Mouse (Mus musculus) CH12.LX (cell line): ENCODE measurements around the gene Cops7a. TPM values are rescaled to one million over a fixed set of nuclear protein-coding genes. Genes with fewer than 3 reads are reported as not detected.

ENCODE experiments used
- DNase-seq: peaks from one replicate; pipeline ENCODE4 v3.0.0-alpha.2; 2013; ENCODE audit errors: extremely low read depth
- H3K27ac ChIP-seq: 2 replicates; pipeline ENCODE4 v1.5.1; 2012; ENCODE audit warnings: low read depth, mild to moderate bottlenecking, control low read depth, moderate library complexity; ENCODE audit not compliant: insufficient read depth
- H3K27me3 ChIP-seq: replicated peaks from 2 replicates; pipeline ENCODE3; 2012; ENCODE audit warnings: inconsistent platforms
- H3K36me3 ChIP-seq, 2 experiments: replicated peaks in 1 of 2; 2 replicates each; pipeline versions ENCODE3 to v1.6.1; 2012; ENCODE audit warnings: inconsistent platforms in 1 of 2, low read length in 1 of 2, mild to moderate bottlenecking in 1 of 2, mixed read lengths in 1 of 2, moderate library complexity in 1 of 2; ENCODE audit not compliant: control insufficient read depth in 1 of 2, insufficient read depth in 1 of 2
- H3K4me1 ChIP-seq, 2 experiments: 2 replicates each; pipeline ENCODE4 v1.6.1; 2012; ENCODE audit warnings: inconsistent platforms in 1 of 2, moderate library complexity in 1 of 2; ENCODE audit not compliant: insufficient read depth in 2 of 2, control insufficient read depth in 1 of 2
- H3K4me2 ChIP-seq: 2 replicates; pipeline ENCODE4 v1.6.1; 2012; ENCODE audit warnings: low read depth, mild to moderate bottlenecking, control low read depth; ENCODE audit not compliant: poor library complexity, insufficient read depth, severe bottlenecking
- H3K4me3 ChIP-seq, 3 experiments: fragments of 150-350 bp in 1 of 3; sonication (generic) in 1 of 3; replicated peaks in 1 of 3; 2 replicates each; pipeline versions ENCODE3 to v1.5.1; 2011 to 2012; ENCODE audit warnings: low read depth in 2 of 3, low read length in 2 of 3, mild to moderate bottlenecking in 2 of 3, moderate library complexity in 2 of 3, control low read depth in 1 of 3, improper control_type of control experiment in 1 of 3, inconsistent platforms in 1 of 3, mixed read lengths in 1 of 3; ENCODE audit not compliant: poor library complexity in 1 of 3
- H3K79me2 ChIP-seq: replicated peaks from 2 replicates; pipeline ENCODE4 v1.6.1; 2012; ENCODE audit warnings: mild to moderate bottlenecking, moderate library complexity; ENCODE audit not compliant: control insufficient read depth, poor library complexity, insufficient read depth, severe bottlenecking; ENCODE audit errors: extremely low read depth
- H3K9ac ChIP-seq: 2 replicates; pipeline ENCODE4 v1.6.1; 2012; ENCODE audit warnings: low read depth, mild to moderate bottlenecking, control low read depth, moderate library complexity; ENCODE audit not compliant: insufficient read depth
- H3K9me3 ChIP-seq: replicated peaks from 2 replicates; pipeline ENCODE3; 2012; ENCODE audit warnings: low read length, inconsistent platforms, mixed read lengths
- CHD1 ChIP-seq: IDR thresholded peaks from 2 replicates; pipeline ENCODE4 v1.6.1; 2012; ENCODE audit warnings: low read depth, low read length, improper control_type of control experiment, inconsistent platforms
- CHD2 ChIP-seq: IDR thresholded peaks from 2 replicates; pipeline ENCODE4 v1.6.1; 2011; ENCODE audit warnings: low read length, improper control_type of control experiment
- E2F4 ChIP-seq: IDR thresholded peaks from 2 replicates; pipeline ENCODE4 v1.6.1; 2011; ENCODE audit warnings: low read depth, low read length, improper control_type of control experiment; ENCODE audit not compliant: insufficient replicate concordance
- ETS1 ChIP-seq: conservative IDR thresholded peaks from 2 replicates; pipeline ENCODE4 v1.6.1; 2012; ENCODE audit warnings: low read depth, mild to moderate bottlenecking, inconsistent platforms, low read length, improper control_type of control experiment, moderate library complexity
- GABPA ChIP-seq: IDR thresholded peaks from 2 replicates; pipeline ENCODE4 v1.6.1; 2012; ENCODE audit warnings: low read depth, low read length, improper control_type of control experiment, inconsistent platforms; ENCODE audit not compliant: insufficient replicate concordance
- HCFC1 ChIP-seq: IDR thresholded peaks from 2 replicates; pipeline ENCODE4 v1.6.1; 2012; ENCODE audit warnings: low read depth, mild to moderate bottlenecking, inconsistent platforms, low read length, improper control_type of control experiment
- MAFK ChIP-seq: IDR thresholded peaks from 2 replicates; pipeline ENCODE4 v1.6.1; 2011; ENCODE audit warnings: low read length, improper control_type of control experiment; ENCODE audit not compliant: insufficient replicate concordance
- MAX ChIP-seq: IDR thresholded peaks from 2 replicates; pipeline ENCODE4 v1.6.1; 2011; ENCODE audit warnings: low read length, improper control_type of control experiment
- MAZ ChIP-seq: IDR thresholded peaks from 2 replicates; pipeline ENCODE4 v1.6.1; 2012; ENCODE audit warnings: low read depth, mild to moderate bottlenecking, inconsistent platforms, low read length, improper control_type of control experiment, moderate library complexity
- MEF2A ChIP-seq: IDR thresholded peaks from 2 replicates; pipeline ENCODE4 v1.6.1; 2014; ENCODE audit warnings: low read depth, mild to moderate bottlenecking, inconsistent platforms, low read length, improper control_type of control experiment, borderline replicate concordance
- MYC ChIP-seq: IDR thresholded peaks from 2 replicates; pipeline ENCODE4 v1.6.1; 2011; ENCODE audit warnings: low read depth, mild to moderate bottlenecking, improper control_type of control experiment, low read length
- NELFE ChIP-seq: IDR thresholded peaks from 2 replicates; pipeline ENCODE4 v1.6.1; 2011; ENCODE audit warnings: low read depth, low read length, improper control_type of control experiment
- PAX5 ChIP-seq: IDR thresholded peaks from 2 replicates; pipeline ENCODE4 v1.6.1; 2012; ENCODE audit warnings: low read length, inconsistent platforms, mixed read lengths
- POLR2AphosphoS2 ChIP-seq: IDR thresholded peaks from 2 replicates; pipeline ENCODE4 v1.6.1; 2011; ENCODE audit warnings: low read depth, low read length, improper control_type of control experiment
- SIN3A ChIP-seq: IDR thresholded peaks from 2 replicates; pipeline ENCODE4 v1.6.1; 2012; ENCODE audit warnings: low read length, improper control_type of control experiment, inconsistent platforms
- TBP ChIP-seq: conservative IDR thresholded peaks from 2 replicates; pipeline ENCODE4 v1.6.1; 2011; ENCODE audit warnings: low read depth, low read length, improper control_type of control experiment
- TCF12 ChIP-seq: IDR thresholded peaks from 2 replicates; pipeline ENCODE4 v1.6.1; 2014; ENCODE audit warnings: low read depth, mild to moderate bottlenecking, inconsistent platforms, low read length, improper control_type of control experiment
- ZC3H11A ChIP-seq: IDR thresholded peaks from 2 replicates; pipeline ENCODE4 v1.6.1; 2012; ENCODE audit warnings: low read depth, mild to moderate bottlenecking, inconsistent platforms, low read length, improper control_type of control experiment
- ZMIZ1 ChIP-seq: IDR thresholded peaks from 2 replicates; pipeline ENCODE4 v1.6.1; 2012; ENCODE audit warnings: low read depth, mild to moderate bottlenecking, inconsistent platforms, low read length, improper control_type of control experiment
- ZNF384 ChIP-seq: IDR thresholded peaks from 2 replicates; pipeline ENCODE4 v1.6.1; 2012; ENCODE audit warnings: low read depth, low read length, improper control_type of control experiment, inconsistent platforms
- dilution Hi-C: fragments of 300-500 bp; cut with MboI; formaldehyde crosslinking; loops from 2 replicates; pipeline ENCODE4 v1.14.3; 2020; ENCODE audit warnings: low sequenced_read_pairs; ENCODE audit not compliant: extremely low pct_unique_long_range_greater_than_20kb, extremely low pct_ligation_motif_present
- in situ Hi-C: fragments of 300-500 bp; cut with MboI; formaldehyde crosslinking; loops from 3 replicates; pipeline ENCODE4 v1.14.3; 2019; ENCODE audit warnings: low sequenced_read_pairs, low pct_ligation_motif_present, low pct_unique_long_range_greater_than_20kb, mixed read lengths
- polyA plus RNA-seq: library from polyadenylated mRNA; unstranded; fragments of >175 nt; gene quantifications from 2 replicates; pipeline ENCODE4 v1.2.1, GENCODE M21; 2012; ENCODE audit warnings: low read depth; ENCODE audit not compliant: insufficient read length
- total RNA-seq, 2 experiments: library from RNA; depleted of rRNA; stranded (reverse); fragments of 300-350 nt in 1 of 2; fragments of >200 nt in 1 of 2; gene quantifications; 2 replicates each; pipeline ENCODE4 v1.2.3; 2012 to 2014

The Cops7a gene
- total and polyA plus RNA-seq, 3 experiments: 73.2 to 114 (median 104) TPM

DNA sequence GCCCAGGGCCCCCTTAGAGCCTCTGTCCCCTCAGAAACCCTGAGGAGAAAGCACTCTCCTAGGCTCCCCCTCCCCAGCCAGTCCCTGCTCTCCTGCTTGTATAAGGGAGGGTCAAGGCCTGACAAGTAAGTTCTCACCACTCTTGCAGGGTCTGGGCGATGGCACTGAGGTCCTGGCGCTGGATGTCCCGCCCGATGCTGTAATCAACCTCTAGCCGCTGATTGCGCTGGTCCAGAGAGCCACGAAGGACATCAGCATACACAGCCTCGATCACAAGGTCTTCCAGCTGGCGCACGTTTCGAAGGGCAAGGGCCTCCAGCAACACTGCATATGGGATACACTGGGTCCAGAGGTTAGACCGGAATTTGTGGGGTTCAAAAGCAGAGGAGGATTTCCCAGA is 4.3 kb downstream of the Cops7a start:
- Histone ChIP-seq H3K27ac (no peak overlapping the region), H3K36me3 (peaks cover 48 to 72% of the 10 kb centered on the region in 2 experiments), H3K4me2 (no peak overlapping the region), H3K27me3 (no peaks in the 10 kb centered on the region), H3K9me3 (no peaks in the 10 kb centered on the region), H3K4me1 (peaks cover 0 to 18% of the 10 kb centered on the region in 2 experiments; a peak in 1 of 4 replicates), H3K9ac (no peak overlapping the region), H3K79me2 (peaks cover 20% of the 10 kb centered on the region), H3K4me3 (no peak overlapping the region)
- no peak for TF ChIP-seq NELFE
- no peak for TF ChIP-seq MEF2A
- TF ChIP-seq GABPA: no peak
- TF ChIP-seq E2F4: no peak
- TF ChIP-seq CHD1: no peak
- TF ChIP-seq ZNF384: no peak
- no peak for TF ChIP-seq ZC3H11A
- dilution Hi-C loops (no loop called here), in situ Hi-C loops (no loop called here)
- no peak for DNase-seq

- H3K4me2 ChIP-seq: no peak overlapping the region
- TF ChIP-seq CHD2 (no peak), ETS1 (no peak), PAX5 (no peak), MYC (no peak), ZC3H11A (no peak), GABPA (no peak), NELFE (no peak), TCF12 (no peak), MAX (no peak), ZNF384 (no peak)
- H3K9ac ChIP-seq: no peak overlapping the region
- H3K27me3 ChIP-seq: no peaks in the 10 kb centered on the region
- peaks cover 0 to 18% of the 10 kb centered on the region in 2 experiments; a peak in 1 of 4 replicates for H3K4me1 ChIP-seq
- no peaks in the 10 kb centered on the region for H3K9me3 ChIP-seq
- in situ Hi-C loops (no loop called here), dilution Hi-C loops (no loop called here)
- DNase-seq: no peak
- peaks cover 52 to 82% of the 10 kb centered on the region in 2 experiments for H3K36me3 ChIP-seq
- H3K27ac ChIP-seq: no peak overlapping the region
- peaks cover 17% of the 10 kb centered on the region for H3K79me2 ChIP-seq
- no peak overlapping the region for H3K4me3 ChIP-seq
Measured at GRCm38 (mm10) chr6:124959960-124960359, 5.4 kb downstream of the Cops7a start.

- dilution Hi-C loops: no loop called here
- in situ Hi-C loops: no loop called here
- Histone ChIP-seq H3K9ac (no peak overlapping the region), H3K79me2 (no peaks in the 10 kb centered on the region), H3K27me3 (no peaks in the 10 kb centered on the region), H3K4me3 (no peak overlapping the region), H3K9me3 (peaks cover 9% of the 10 kb centered on the region), H3K27ac (no peak overlapping the region), H3K4me1 (peaks cover 0 to 7% of the 10 kb centered on the region in 2 experiments; a peak in 1 of 4 replicates), H3K36me3 (peaks cover 58 to 95% of the 10 kb centered on the region in 2 experiments), H3K4me2 (no peak overlapping the region)
- DNase-seq: no peak
- no peak for TF ChIP-seq E2F4
- no peak for TF ChIP-seq MAX
- no peak for TF ChIP-seq TBP
- TF ChIP-seq MYC: no peak
- no peak for TF ChIP-seq SIN3A
- no peak for TF ChIP-seq ZMIZ1
- TF ChIP-seq HCFC1: no peak
- no peak for TF ChIP-seq MAZ
- no peak for TF ChIP-seq POLR2AphosphoS2
- no peak for TF ChIP-seq MAFK
- no peak for TF ChIP-seq CHD2
Measured at GRCm38 (mm10) chr6:124958127-124958526, 7.2 kb downstream of the Cops7a start.
